Mouse (Mus musculus): ENCODE results near the gene Atg13. TPM values are rescaled to one million over a fixed set of nuclear protein-coding genes. Genes with fewer than 3 reads are reported as not detected.
A peak's percentile ranks its signal among the peaks of the same experiment; 100 is the strongest.
"Not testable (repeated sequence)": the region's sequence is repeated elsewhere in the genome, so short reads cannot be mapped to it uniquely, and the experiment has no call there.

Gene Atg13
- total RNA-seq (2021) = 10 to 100 TPM; 39.2 to 48.4 TPM

GRCm38 (mm10) chr2:91710272-91711234 is at the start of gene Atg13, which contains the start of gene Harbi1:
Gene Atg13 (minus strand): TSS chr2:91710576.
Gene Harbi1 (plus strand): TSS chr2:91710852.
- peak; percentile 84 for DNase-seq (ENCODE audit: low spot score)
- intact Hi-C loops (cut with DNase I) = loop anchor here (2.0 kb wide), 1 partner anchor 20 kb away; the partner anchor contains the start of gene Ambra1

- intact Hi-C loops (cut with DNase I) = no loop called here
- DNase-seq (ENCODE audit: low spot score) = peak; percentile 50
These were observed 39.5 kb upstream of the Atg13 start for GRCm38 (mm10) chr2:91749811-91750261.

GRCm38 (mm10) chr2:91744686-91745085 is 34.3 kb upstream of the Atg13 start:
- intact Hi-C loops (cut with DNase I) = no loop called here
- no peak for DNase-seq (ENCODE audit: low spot score)

- DNase-seq (ENCODE audit: low spot score) = no peak
- intact Hi-C loops (cut with DNase I) = no loop called here
These were observed 29.2 kb upstream of the Atg13 start for GRCm38 (mm10) chr2:91739586-91739985.

DNA sequence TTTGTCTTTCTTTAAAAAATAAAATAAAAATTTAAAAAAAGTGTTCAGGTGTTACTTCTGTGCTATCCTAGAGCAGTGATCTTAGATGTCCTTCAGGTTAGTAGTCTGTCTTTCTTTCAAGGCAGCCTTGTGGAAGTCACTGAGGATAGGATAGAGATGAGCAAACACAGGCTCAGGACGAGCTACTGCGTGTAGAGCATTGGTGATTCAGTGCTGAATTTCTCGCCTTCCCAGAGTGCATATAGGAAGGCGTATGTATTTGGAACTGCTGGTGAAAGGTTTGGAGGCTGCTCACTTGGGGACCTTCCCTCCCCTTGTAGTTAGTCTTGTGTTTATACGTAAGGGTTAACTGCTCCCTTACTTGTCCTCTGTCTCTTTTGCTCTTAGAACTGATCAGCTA is 24.8 kb upstream of the Atg13 start:
- intact Hi-C loops (cut with DNase I) = no loop called here
- no peak for DNase-seq (ENCODE audit: low spot score)

DNA sequence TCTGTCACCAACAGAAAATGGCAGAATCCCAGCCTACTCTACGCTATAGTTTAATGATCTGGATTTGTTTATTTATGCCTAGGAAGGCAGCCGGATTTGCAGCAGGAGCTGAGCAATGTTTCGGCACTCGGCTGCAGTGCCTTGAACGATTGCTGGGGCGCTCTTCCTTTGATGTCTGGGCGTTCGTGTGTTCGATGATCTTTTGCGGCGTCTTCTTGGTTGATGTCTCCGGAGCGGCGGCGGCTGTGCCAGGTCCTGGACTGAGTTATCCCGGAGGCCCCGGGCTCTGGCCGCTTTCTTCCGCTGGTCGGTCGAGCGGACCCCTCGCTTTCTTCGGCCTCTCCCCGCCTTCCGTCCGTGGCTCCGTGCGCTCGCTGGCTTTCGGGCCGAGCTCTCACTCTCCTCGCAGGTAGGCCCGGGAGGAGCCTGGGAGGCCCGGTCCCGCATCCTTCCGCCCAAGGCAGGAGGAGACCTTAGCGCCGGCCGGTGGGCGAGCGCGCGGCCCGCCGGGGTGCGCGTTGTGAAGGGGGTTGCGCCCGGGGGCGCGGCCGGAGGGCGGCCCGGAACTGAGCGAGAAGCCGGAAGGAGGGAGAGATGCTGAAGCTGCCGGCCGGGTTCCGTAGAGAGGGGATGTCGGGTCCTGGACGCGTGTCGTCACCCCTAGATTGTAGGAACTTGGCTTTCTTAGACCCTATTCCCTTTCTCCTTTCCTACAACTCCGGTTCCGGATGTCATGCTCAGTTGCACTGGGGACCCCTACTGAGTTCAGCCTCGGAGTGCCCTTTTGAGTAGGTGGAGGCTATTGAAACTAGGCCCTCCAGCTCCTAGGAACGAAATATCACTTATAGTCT is 19.8 kb upstream of the Atg13 start, which contains the start of gene Ambra1:
Ambra1 (plus strand) TSS at position 164 of the 851 bp plus-strand sequence.
- peak; percentile 67 for DNase-seq (ENCODE audit: low spot score)
- intact Hi-C loops (cut with DNase I) = loop anchor here (2.0 kb wide), 1 partner anchor 19 kb away; the partner anchor contains the start of genes Atg13 and Harbi1

DNA sequence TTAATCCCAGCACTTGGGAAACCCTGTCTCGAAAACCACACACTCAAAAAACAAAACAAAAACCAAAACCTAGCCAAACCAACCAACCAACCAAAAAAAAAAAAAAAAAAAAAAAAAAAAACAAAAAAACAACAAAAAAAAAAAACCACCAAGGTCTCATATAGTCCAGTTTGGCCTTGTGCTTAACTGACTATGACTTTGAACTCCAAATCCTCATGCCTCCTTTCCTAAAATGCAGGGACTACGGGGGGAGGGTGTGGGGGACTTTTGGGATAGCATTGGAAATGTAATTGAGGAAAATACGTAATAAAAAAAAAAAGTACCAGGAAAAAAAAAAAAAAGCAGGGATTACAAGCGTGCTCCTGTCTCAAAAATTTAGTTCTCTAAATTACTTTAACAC is 19.2 kb upstream of the Atg13 start:
- intact Hi-C loops (cut with DNase I) = no loop called here
- DNase-seq (ENCODE audit: low spot score) = no peak

- intact Hi-C loops (cut with DNase I) = no loop called here
- no peak for DNase-seq (ENCODE audit: low spot score)
These were observed 16.6 kb upstream of the Atg13 start for GRCm38 (mm10) chr2:91727011-91727410.

GRCm38 (mm10) chr2:91725476-91725875 is 15.1 kb upstream of the Atg13 start:
- DNase-seq (ENCODE audit: low spot score); intact Hi-C loops (cut with DNase I): not testable (repeated sequence)

DNA sequence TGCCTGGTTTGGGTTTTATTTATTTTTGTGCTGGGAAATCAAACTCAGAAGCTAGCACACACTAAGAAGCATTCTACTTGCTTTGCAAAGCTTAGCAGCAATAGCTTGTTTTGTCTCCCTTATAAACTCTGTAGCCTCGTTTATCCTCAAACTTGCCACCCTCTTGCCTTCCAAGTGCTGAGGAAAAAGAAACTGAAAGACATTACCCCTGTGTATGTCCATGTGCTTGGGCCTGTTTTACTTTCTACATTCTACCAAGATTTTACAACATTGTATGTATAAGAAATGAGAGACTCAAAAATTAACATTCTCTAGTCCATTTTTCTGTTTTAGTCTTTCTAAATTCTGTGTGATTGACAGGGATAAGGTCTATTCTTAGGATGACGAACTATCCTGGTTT is 14.3 kb upstream of the Atg13 start:
- intact Hi-C loops (cut with DNase I) = no loop called here
- no peak for DNase-seq (ENCODE audit: low spot score)

- intact Hi-C loops (cut with DNase I) = no loop called here
- no peak for DNase-seq (ENCODE audit: low spot score)
These were observed 13.6 kb upstream of the Atg13 start for GRCm38 (mm10) chr2:91723951-91724350.

GRCm38 (mm10) chr2:91723382-91723781 is 13.0 kb upstream of the Atg13 start:
- intact Hi-C loops (cut with DNase I) = no loop called here
- DNase-seq (ENCODE audit: low spot score) = no peak

GRCm38 (mm10) chr2:91718276-91718675 is 7.9 kb upstream of the Atg13 start:
- DNase-seq (ENCODE audit: low spot score) = no peak
- intact Hi-C loops (cut with DNase I) = no loop called here

GRCm38 (mm10) chr2:91714921-91715320 is 4.5 kb upstream of the Atg13 start:
- intact Hi-C loops (cut with DNase I) = no loop called here
- DNase-seq (ENCODE audit: low spot score) = no peak

GRCm38 (mm10) chr2:91711256-91711925 is 1.0 kb upstream of the Atg13 start:
- intact Hi-C loops (cut with DNase I) = loop anchor here (2.0 kb wide), 1 partner anchor 19 kb away; the partner anchor contains the start of gene Ambra1
- DNase-seq (ENCODE audit: low spot score) = no peak

DNA sequence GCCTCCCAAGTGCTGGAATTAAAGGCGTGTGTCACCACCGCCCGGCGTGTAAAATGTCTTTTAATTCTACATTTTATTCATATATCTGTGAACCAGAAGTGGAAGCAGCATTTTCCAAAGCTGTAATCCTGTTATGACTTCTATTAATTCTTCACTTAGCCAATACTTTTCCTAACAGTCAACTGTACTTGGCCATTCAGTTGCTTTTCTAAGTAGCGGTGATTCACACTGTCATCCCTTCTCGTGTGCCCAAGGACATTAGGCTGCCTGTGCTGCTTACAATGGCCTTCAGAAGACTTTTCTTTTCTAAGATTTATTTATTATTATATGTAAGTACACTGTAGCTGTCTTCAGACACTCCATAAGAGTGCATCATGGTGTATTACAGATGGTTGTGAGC is 2.0 kb downstream of the Atg13 start:
- intact Hi-C loops (cut with DNase I) = no loop called here
- no peak for DNase-seq (ENCODE audit: low spot score)

DNA sequence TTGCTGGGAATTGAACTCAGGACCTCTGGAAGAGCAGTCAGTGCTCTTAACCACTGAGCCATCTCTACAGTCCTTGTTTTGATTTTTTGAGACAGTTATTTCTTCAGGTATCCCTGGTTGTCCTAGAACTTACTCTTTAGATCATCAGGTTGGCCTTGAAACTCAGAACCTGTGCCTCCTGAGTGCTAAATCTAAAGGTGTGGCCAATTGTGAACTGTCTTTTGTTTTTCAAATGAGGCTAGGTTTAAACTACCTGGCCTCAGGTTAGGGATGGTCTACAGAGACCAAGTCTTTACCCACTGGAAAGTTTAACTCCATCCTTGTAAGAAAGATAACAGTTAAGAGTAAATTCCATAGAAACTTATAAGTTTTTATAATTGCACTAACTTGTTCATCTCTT is 3.9 kb downstream of the Atg13 start:
- DNase-seq (ENCODE audit: low spot score) = no peak
- intact Hi-C loops (cut with DNase I) = no loop called here

DNA sequence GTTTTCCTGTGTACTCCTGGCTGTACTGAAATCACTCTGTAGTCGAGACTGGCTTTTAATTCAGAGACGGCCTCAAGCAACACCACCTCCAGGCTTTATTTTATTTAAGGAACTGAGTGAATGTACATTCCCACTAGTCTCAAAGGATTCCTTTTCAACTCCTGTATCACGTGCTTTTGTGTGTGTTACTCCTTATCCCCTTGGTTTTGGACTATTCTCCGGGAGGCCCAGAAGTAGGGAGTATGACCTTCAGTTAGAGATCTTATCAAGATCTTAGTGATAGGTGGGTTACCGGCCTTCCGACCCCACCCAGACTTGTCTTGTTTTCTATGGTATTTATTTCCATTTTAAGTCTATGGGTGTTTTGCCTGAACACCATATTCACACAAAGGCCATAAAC is 4.6 kb downstream of the Atg13 start:
- intact Hi-C loops (cut with DNase I) = no loop called here
- DNase-seq (ENCODE audit: low spot score) = no peak

GRCm38 (mm10) chr2:91701366-91701765 is 9.0 kb downstream of the Atg13 start:
- intact Hi-C loops (cut with DNase I) = no loop called here
- no peak for DNase-seq (ENCODE audit: low spot score)

DNA sequence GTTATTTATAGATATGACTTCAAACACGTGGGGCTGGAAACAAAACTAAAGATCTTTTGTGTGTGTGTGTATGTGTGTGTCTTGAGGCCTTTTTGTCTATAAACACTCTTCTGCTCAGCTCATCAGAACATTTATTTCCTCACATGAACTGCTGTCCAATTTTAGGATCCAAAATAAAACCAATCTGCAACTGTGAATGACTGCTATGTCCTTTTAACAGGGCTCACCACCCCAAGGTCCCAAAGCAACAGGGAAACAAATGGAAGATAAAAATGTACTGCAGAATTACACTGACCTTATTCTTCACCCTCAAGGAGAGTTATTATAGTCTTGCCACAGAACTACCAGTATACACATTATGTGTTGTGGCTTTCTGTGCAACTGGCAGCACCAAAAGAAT is 11.2 kb downstream of the Atg13 start:
- DNase-seq (ENCODE audit: low spot score) = no peak

More for the DNA sequence above, 11.2 kb downstream of the Atg13 start:
- intact Hi-C loops (cut with DNase I) = no loop called here

Measured in heart, postnatal 25 days (tissue).